In genomic region chr4:124988382-124988781, GRCm38 (mm10) we compare ENCODE assay signal across 13 mouse cellular contexts. TPM values are rescaled to one million over a fixed set of nuclear protein-coding genes. Genes with fewer than 3 reads are reported as not detected.
DNase-seq lines count a peak whose midpoint lies in the region; ATAC-seq lines count a peak whose summit lies in the region.
"Had no signal": no experiment of that assay in that cellular context is flagged by ENCODE, and none has a peak within 500 bp of the region (broad histone marks: within the 10 kb centered on the region; RNA-seq: fewer than 3 reads in every experiment).

No protein-coding gene starts in this region.

- no peak overlapping the region for H3K27ac ChIP-seq in hindbrain, embryonic 11.5 days (ENCODE audit: low read depth, low read length)
- no peak overlapping the region for H3K27ac ChIP-seq in hindbrain, embryonic 12.5 days
- H3K27ac ChIP-seq in midbrain, embryonic 11.5 days (ENCODE audit: low read depth, low read length): no peak overlapping the region
- no peak overlapping the region for H3K27ac ChIP-seq in midbrain, embryonic 14.5 days (replicated peaks; ENCODE audit: low read depth, low read length)
- no peak overlapping the region for H3K27ac ChIP-seq in hindbrain, embryonic 13.5 days
- no peak overlapping the region for H3K27ac ChIP-seq in stomach, embryonic 15.5 days
- H3K27ac ChIP-seq: liver, embryonic 12.5 days had no signal

- H3K27me3 ChIP-seq in hindbrain, embryonic 11.5 days (ENCODE audit: control insufficient read depth, insufficient read depth, low read length): peaks cover 81% of the 10 kb centered on the region
- peaks cover 90% of the 10 kb centered on the region for H3K27me3 ChIP-seq in hindbrain, embryonic 12.5 days
- H3K27me3 ChIP-seq in midbrain, embryonic 11.5 days (ENCODE audit: control insufficient read depth, insufficient read depth, low read length): peaks cover 62% of the 10 kb centered on the region
- peaks cover 58% of the 10 kb centered on the region for H3K27me3 ChIP-seq in midbrain, embryonic 14.5 days (ENCODE audit: control insufficient read depth, insufficient read depth, low read length)
- H3K27me3 ChIP-seq in hindbrain, embryonic 13.5 days: peaks cover 95% of the 10 kb centered on the region
- peaks cover 71% of the 10 kb centered on the region for H3K27me3 ChIP-seq in stomach, embryonic 15.5 days (replicated peaks)

- peaks cover 6% of the 10 kb centered on the region for H3K4me1 ChIP-seq in hindbrain, embryonic 11.5 days (replicated peaks; ENCODE audit: control insufficient read depth, insufficient read depth, low read length)
- peaks cover 32% of the 10 kb centered on the region for H3K4me1 ChIP-seq in hindbrain, embryonic 12.5 days
- H3K4me1 ChIP-seq in midbrain, embryonic 11.5 days (ENCODE audit: control insufficient read depth, insufficient read depth, low read length): peaks cover 40% of the 10 kb centered on the region
- H3K4me1 ChIP-seq in midbrain, embryonic 14.5 days (ENCODE audit: control insufficient read depth, insufficient read depth, low read length): peaks cover 14% of the 10 kb centered on the region; the same call in 1 of the 2 replicates
- H3K4me1 ChIP-seq in hindbrain, embryonic 13.5 days (replicated peaks): peaks cover 43% of the 10 kb centered on the region
- peaks cover 33% of the 10 kb centered on the region for H3K4me1 ChIP-seq in stomach, embryonic 15.5 days

- peak; percentile 26 for DNase-seq in hindbrain, embryonic 11.5 days (ENCODE audit: low spot score)
- DNase-seq in midbrain, embryonic 11.5 days (ENCODE audit: low spot score, missing footprints): peak; percentile 88
- no peak for DNase-seq in midbrain, embryonic 14.5 days
- no peak for DNase-seq in cerebellum, adult 9-10 months
- DNase-seq: adrenal gland, adult 8-10 months; cerebellum, postnatal 14 days; lung, postnatal 10 days; right cerebral cortex, postnatal 25 days had no signal

- ATAC-seq in hindbrain, embryonic 11.5 days (ENCODE audit: low FRiP score): no peak
- no peak for ATAC-seq in hindbrain, embryonic 12.5 days (ENCODE audit: low FRiP score)
- ATAC-seq in midbrain, embryonic 11.5 days (ENCODE audit: low FRiP score): no peak
- ATAC-seq in midbrain, embryonic 14.5 days (ENCODE audit: low FRiP score, low TSS enrichment): no peak
- no peak for ATAC-seq in hindbrain, embryonic 13.5 days (ENCODE audit: low FRiP score)
- no peak for ATAC-seq in stomach, embryonic 15.5 days (ENCODE audit: insufficient read depth, low FRiP score, low read depth)
- ATAC-seq: inflammation-experienced regulatory T-cells, adult 6 months; liver, embryonic 12.5 days had no signal

- 21% methylated on average over 9 of the region's 9 CpGs for WGBS in hindbrain, embryonic 11.5 days
- WGBS in hindbrain, embryonic 12.5 days: 20% methylated on average over 9 of the region's 9 CpGs
- 21% methylated on average over 9 of the region's 9 CpGs for WGBS in midbrain, embryonic 11.5 days
- WGBS in midbrain, embryonic 14.5 days: 23% methylated on average over 9 of the region's 9 CpGs
- WGBS in hindbrain, embryonic 13.5 days: 20% methylated on average over 9 of the region's 9 CpGs
- WGBS in stomach, embryonic 15.5 days: 15% methylated on average over 9 of the region's 9 CpGs

- no peak overlapping the region for H3K4me3 ChIP-seq in hindbrain, embryonic 11.5 days (ENCODE audit: low read depth, low read length)
- no peak overlapping the region for H3K4me3 ChIP-seq in hindbrain, embryonic 12.5 days
- H3K4me3 ChIP-seq in midbrain, embryonic 11.5 days (ENCODE audit: low read depth, low read length): no peak overlapping the region
- H3K4me3 ChIP-seq in midbrain, embryonic 14.5 days (replicated peaks; ENCODE audit: low read depth, low read length): no peak overlapping the region
- no peak overlapping the region for H3K4me3 ChIP-seq in hindbrain, embryonic 13.5 days
- 0 out of 2 replicates have a peak overlapping the region, but pooled peaks have one; percentile 4 for H3K4me3 ChIP-seq in stomach, embryonic 15.5 days (replicated peaks)
- H3K4me3 ChIP-seq: liver, embryonic 12.5 days had no signal

- H3K4me2 ChIP-seq in hindbrain, embryonic 11.5 days (replicated peaks; ENCODE audit: low read depth, low read length): no peak overlapping the region
- H3K4me2 ChIP-seq in hindbrain, embryonic 12.5 days (replicated peaks): no peak overlapping the region
- 0 out of 2 replicates have a peak overlapping the region, but pooled peaks have one; percentile 0 for H3K4me2 ChIP-seq in midbrain, embryonic 11.5 days
- no peak overlapping the region for H3K4me2 ChIP-seq in midbrain, embryonic 14.5 days (ENCODE audit: low read length)
- peak overlapping the region; percentile 2; the same call in 1 of the 2 replicates for H3K4me2 ChIP-seq in hindbrain, embryonic 13.5 days
- peak overlapping the region; percentile 19; the same call in 1 of the 2 replicates for H3K4me2 ChIP-seq in stomach, embryonic 15.5 days
- H3K4me2 ChIP-seq: liver, embryonic 12.5 days had no signal

- H3K9ac ChIP-seq in hindbrain, embryonic 11.5 days (ENCODE audit: low read depth, low read length): no peak overlapping the region
- no peak overlapping the region for H3K9ac ChIP-seq in hindbrain, embryonic 12.5 days
- no peak overlapping the region for H3K9ac ChIP-seq in midbrain, embryonic 11.5 days (ENCODE audit: low read length)
- H3K9ac ChIP-seq in midbrain, embryonic 14.5 days (replicated peaks; ENCODE audit: low read length): no peak overlapping the region
- no peak overlapping the region for H3K9ac ChIP-seq in hindbrain, embryonic 13.5 days
- H3K9ac ChIP-seq in stomach, embryonic 15.5 days: no peak overlapping the region
- H3K9ac ChIP-seq: liver, embryonic 12.5 days had no signal

- no peaks in the 10 kb centered on the region for H3K36me3 ChIP-seq in hindbrain, embryonic 11.5 days (ENCODE audit: control insufficient read depth, insufficient read depth, low read length)
- H3K36me3 ChIP-seq in hindbrain, embryonic 12.5 days: no peaks in the 10 kb centered on the region
- no peaks in the 10 kb centered on the region for H3K36me3 ChIP-seq in midbrain, embryonic 11.5 days (ENCODE audit: control insufficient read depth, insufficient read depth, low read length)
- no peaks in the 10 kb centered on the region for H3K36me3 ChIP-seq in midbrain, embryonic 14.5 days (ENCODE audit: control insufficient read depth, insufficient read depth, low read length)
- no peaks in the 10 kb centered on the region for H3K36me3 ChIP-seq in hindbrain, embryonic 13.5 days
- no peaks in the 10 kb centered on the region for H3K36me3 ChIP-seq in stomach, embryonic 15.5 days
- H3K36me3 ChIP-seq: liver, embryonic 12.5 days had no signal

- no peaks in the 10 kb centered on the region for H3K9me3 ChIP-seq in hindbrain, embryonic 11.5 days (ENCODE audit: control insufficient read depth, low read length)
- H3K9me3 ChIP-seq in hindbrain, embryonic 12.5 days (replicated peaks): no peaks in the 10 kb centered on the region
- H3K9me3 ChIP-seq in midbrain, embryonic 11.5 days (ENCODE audit: control insufficient read depth, low read length): no peaks in the 10 kb centered on the region
- H3K9me3 ChIP-seq in midbrain, embryonic 14.5 days (ENCODE audit: control insufficient read depth, low read length): no peaks in the 10 kb centered on the region
- H3K9me3 ChIP-seq in hindbrain, embryonic 13.5 days: no peaks in the 10 kb centered on the region
- no peaks in the 10 kb centered on the region for H3K9me3 ChIP-seq in stomach, embryonic 15.5 days
- H3K9me3 ChIP-seq: liver, embryonic 12.5 days had no signal

RNA-seq across cellular contexts. Expression of gene Rspo1, which starts 2.2 kb away (rescaled TPM):
- 8.5 and 16.5 TPM in 2 replicates for polyA plus RNA-seq in hindbrain, embryonic 11.5 days (2014; fragmentation: Nextera tagmentation; extraction: Ambion mirVana)
- polyA plus RNA-seq in hindbrain, embryonic 12.5 days (2016; fragmentation: Nextera tagmentation; extraction: Ambion mirVana): 7.0 and 9.1 TPM in 2 replicates
- 9.0 and 11.9 TPM in 2 replicates for polyA plus RNA-seq in midbrain, embryonic 11.5 days (2014; fragmentation: Nextera tagmentation; extraction: Ambion mirVana)
- 1.7 and 3.2 TPM in 2 replicates for polyA plus RNA-seq in midbrain, embryonic 14.5 days (2014; fragmentation: Nextera tagmentation; extraction: Ambion mirVana)
- polyA plus RNA-seq in hindbrain, embryonic 13.5 days (2015; fragmentation: Nextera tagmentation; extraction: Ambion mirVana): 2.5 and 4.1 TPM in 2 replicates
- 12.9 and 14.5 TPM in 2 replicates for polyA plus RNA-seq in stomach, embryonic 15.5 days (2015; fragmentation: Nextera tagmentation; extraction: Ambion mirVana)
- polyA plus RNA-seq: inflammation-experienced regulatory T-cells, adult 6 months had no signal

RNA-seq across cellular contexts. Expression of gene Gnl2, which starts 28.0 kb away (rescaled TPM):
- 91.2 and 103 TPM in 2 replicates for polyA plus RNA-seq in hindbrain, embryonic 11.5 days (2014; fragmentation: Nextera tagmentation; extraction: Ambion mirVana)
- polyA plus RNA-seq in hindbrain, embryonic 12.5 days (2016; fragmentation: Nextera tagmentation; extraction: Ambion mirVana): 94.9 and 96.6 TPM in 2 replicates
- 88.7 and 101 TPM in 2 replicates for polyA plus RNA-seq in midbrain, embryonic 11.5 days (2014; fragmentation: Nextera tagmentation; extraction: Ambion mirVana)
- 67.3 and 88.9 TPM in 2 replicates for polyA plus RNA-seq in midbrain, embryonic 14.5 days (2014; fragmentation: Nextera tagmentation; extraction: Ambion mirVana)
- 90.6 and 95.9 TPM in 2 replicates for polyA plus RNA-seq in hindbrain, embryonic 13.5 days (2015; fragmentation: Nextera tagmentation; extraction: Ambion mirVana)
- 76.1 and 78.3 TPM in 2 replicates for polyA plus RNA-seq in stomach, embryonic 15.5 days (2015; fragmentation: Nextera tagmentation; extraction: Ambion mirVana)

RNA-seq across cellular contexts. Expression of gene Cdca8, which starts 49.3 kb away (rescaled TPM):
- polyA plus RNA-seq in hindbrain, embryonic 11.5 days (2014; fragmentation: Nextera tagmentation; extraction: Ambion mirVana): 192 and 195 TPM in 2 replicates
- polyA plus RNA-seq in hindbrain, embryonic 12.5 days (2016; fragmentation: Nextera tagmentation; extraction: Ambion mirVana): 130 and 135 TPM in 2 replicates
- polyA plus RNA-seq in midbrain, embryonic 11.5 days (2014; fragmentation: Nextera tagmentation; extraction: Ambion mirVana): 244 and 248 TPM in 2 replicates
- polyA plus RNA-seq in midbrain, embryonic 14.5 days (2014; fragmentation: Nextera tagmentation; extraction: Ambion mirVana): 22.8 and 34.7 TPM in 2 replicates
- polyA plus RNA-seq in hindbrain, embryonic 13.5 days (2015; fragmentation: Nextera tagmentation; extraction: Ambion mirVana): 37.2 and 44.6 TPM in 2 replicates
- polyA plus RNA-seq in stomach, embryonic 15.5 days (2015; fragmentation: Nextera tagmentation; extraction: Ambion mirVana): 118 and 128 TPM in 2 replicates

RNA-seq across cellular contexts. Expression of gene 9930104L06Rik, which starts 51.5 kb away (rescaled TPM):
- 4.2 and 5.5 TPM in 2 replicates for polyA plus RNA-seq in hindbrain, embryonic 11.5 days (2014; fragmentation: Nextera tagmentation; extraction: Ambion mirVana)
- 16.7 and 18.1 TPM in 2 replicates for polyA plus RNA-seq in hindbrain, embryonic 12.5 days (2016; fragmentation: Nextera tagmentation; extraction: Ambion mirVana)
- 3.8 and 4.3 TPM in 2 replicates for polyA plus RNA-seq in midbrain, embryonic 11.5 days (2014; fragmentation: Nextera tagmentation; extraction: Ambion mirVana)
- 4.9 and 5.6 TPM in 2 replicates for polyA plus RNA-seq in midbrain, embryonic 14.5 days (2014; fragmentation: Nextera tagmentation; extraction: Ambion mirVana)
- 13.1 and 15.9 TPM in 2 replicates for polyA plus RNA-seq in hindbrain, embryonic 13.5 days (2015; fragmentation: Nextera tagmentation; extraction: Ambion mirVana)
- 11.3 and 13.8 TPM in 2 replicates for polyA plus RNA-seq in stomach, embryonic 15.5 days (2015; fragmentation: Nextera tagmentation; extraction: Ambion mirVana)

Comparison
In these comparisons a context has a peak if more than half of its experiments do, and no peak if none do; other contexts are left out.
1. DNase-seq: peak in hindbrain, embryonic 11.5 days (single experiment) and midbrain, embryonic 11.5 days (single experiment); none in midbrain, embryonic 14.5 days (single experiment) and cerebellum, adult 9-10 months (single experiment).
2. H3K4me2 ChIP-seq: peak in midbrain, embryonic 11.5 days (single experiment), hindbrain, embryonic 13.5 days (single experiment) and stomach, embryonic 15.5 days (single experiment); none in hindbrain, embryonic 11.5 days (single experiment), hindbrain, embryonic 12.5 days (single experiment) and midbrain, embryonic 14.5 days (single experiment).